Mouse (Mus musculus): ENCODE data around the gene Sec22b. TPM values are rescaled to one million over a fixed set of nuclear protein-coding genes. Genes with fewer than 3 reads are reported as not detected.

The Sec22b gene
- polyA plus RNA-seq, 1 experiment = 65.3 TPM

GRCm38 (mm10) chr3:97971117-97971516 is 70.1 kb downstream of the Sec22b start:
- Histone ChIP-seq H3K27ac (replicated peaks; ENCODE audit: low read depth, low read length) (no peak overlapping the region), H3K4me3 (ENCODE audit: insufficient read depth, low read depth, low read length) (no peak overlapping the region), H3K4me1 (ENCODE audit: control insufficient read depth, insufficient read depth, insufficient read length, low read length) (no peaks in the 10 kb centered on the region)

GRCm38 (mm10) chr3:97972200-97972599 is 71.2 kb downstream of the Sec22b start:
- H3K27ac ChIP-seq (replicated peaks; ENCODE audit: low read depth, low read length) = no peak overlapping the region
- no peak overlapping the region for H3K4me3 ChIP-seq (ENCODE audit: insufficient read depth, low read depth, low read length)
- no peaks in the 10 kb centered on the region for H3K4me1 ChIP-seq (ENCODE audit: control insufficient read depth, insufficient read depth, insufficient read length, low read length)

- Histone ChIP-seq H3K4me1 (ENCODE audit: control insufficient read depth, insufficient read depth, insufficient read length, low read length) (no peaks in the 10 kb centered on the region), H3K4me3 (ENCODE audit: insufficient read depth, low read depth, low read length) (no peak overlapping the region), H3K27ac (replicated peaks; ENCODE audit: low read depth, low read length) (no peak overlapping the region)
Measured at GRCm38 (mm10) chr3:97972707-97973106, 71.7 kb downstream of the Sec22b start.

Other genes with a start within 250 kb of the Sec22b start
- 4.3 and 9.1 TPM in 2 replicates for gene Prkab2, start 243.0 kb upstream of the Sec22b start, polyA plus RNA-seq (2012; ENCODE audit: insufficient read depth, insufficient read length, missing spikeins)
- gene Gm17651, start 226.5 kb upstream of the Sec22b start, polyA plus RNA-seq (2012; ENCODE audit: insufficient read depth, insufficient read length, missing spikeins) = not detected in 2 replicates
- gene Pde4dip, start 12.5 kb upstream of the Sec22b start, polyA plus RNA-seq (2012; ENCODE audit: insufficient read depth, insufficient read length, missing spikeins) = 54.7 and 64.1 TPM in 2 replicates
- 7.2 and 8.1 TPM in 2 replicates for gene Notch2, start 112.3 kb downstream of the Sec22b start, polyA plus RNA-seq (2012; ENCODE audit: insufficient read depth, insufficient read length, missing spikeins)

All from brown adipose tissue, adult 24 weeks (tissue).